Mouse (Mus musculus) midbrain, embryonic 13.5 days (tissue): ENCODE data around the gene Flywch2. TPM values are rescaled to one million over a fixed set of nuclear protein-coding genes. Genes with fewer than 3 reads are reported as not detected.

Experiments used
- ATAC-seq: fragments of 200-750 bp; cut with Nextera tagmentation; 2 replicates; pipeline ENCODE4 v1.8.0; 2017; ENCODE audit warnings: mild to moderate bottlenecking, moderate TSS enrichment, moderate library complexity
- H3K27ac ChIP-seq: fragments of 300-500 bp; sonication (generic); 2 replicates; pipeline ENCODE4 v1.5.1; 2015; ENCODE audit warnings: inconsistent platforms, mild to moderate bottlenecking, moderate library complexity
- H3K27me3 ChIP-seq: fragments of 300-500 bp; sonication (generic); 2 replicates; pipeline ENCODE4 v1.6.1; 2015; ENCODE audit warnings: mild to moderate bottlenecking, inconsistent platforms
- H3K36me3 ChIP-seq: fragments of 300-500 bp; sonication (generic); 2 replicates; pipeline ENCODE4 v1.6.1; 2015; ENCODE audit warnings: mild to moderate bottlenecking, inconsistent platforms
- H3K4me1 ChIP-seq: fragments of 300-500 bp; sonication (generic); replicated peaks from 2 replicates; pipeline ENCODE4 v1.6.1; 2015; ENCODE audit warnings: inconsistent platforms
- H3K4me2 ChIP-seq: fragments of 300-500 bp; sonication (generic); replicated peaks from 2 replicates; pipeline ENCODE4 v1.6.1; 2015; ENCODE audit warnings: moderate library complexity, mild to moderate bottlenecking, inconsistent platforms
- H3K4me3 ChIP-seq: fragments of 300-500 bp; sonication (generic); replicated peaks from 2 replicates; pipeline ENCODE4 v1.5.1; 2015; ENCODE audit warnings: mild to moderate bottlenecking, inconsistent platforms
- H3K9ac ChIP-seq: fragments of 300-500 bp; sonication (generic); replicated peaks from 2 replicates; pipeline ENCODE4 v1.6.1; 2015; ENCODE audit warnings: mild to moderate bottlenecking, inconsistent platforms
- H3K9me3 ChIP-seq: fragments of 300-500 bp; sonication (generic); 2 replicates; pipeline ENCODE4 v1.6.1; 2016; ENCODE audit warnings: mild to moderate bottlenecking, inconsistent platforms
- WGBS: fragments of 180-500 bp; shearing (Covaris S2); methylation state at CpG from one replicate; pipeline ENCODE4 v1.1.7; 2015; 5-methylcytosine and 5-hydroxymethylcytosine counted together
- polyA plus RNA-seq: library from polyadenylated mRNA; unstranded; fragments of >200 nt; fragmentation: Nextera tagmentation; extraction: Ambion mirVana; gene quantifications from 2 replicates; pipeline ENCODE4 v1.2.1, GENCODE M21; 2015

Gene Flywch2
- polyA plus RNA-seq, 1 experiment from 2014 or later, result 63.9 TPM

- WGBS, result 3% methylated on average over 12 of the region's 12 CpGs
- Histone ChIP-seq H3K27me3 (peaks cover 70% of the 10 kb centered on the region), H3K36me3 (peaks cover 11% of the 10 kb centered on the region), H3K4me1 (peaks cover 27% of the 10 kb centered on the region), H3K27ac (no peak overlapping the region), H3K9me3 (no peaks in the 10 kb centered on the region), H3K9ac (no peak overlapping the region), H3K4me2 (peak overlapping the region; percentile 69), H3K4me3 (peak overlapping the region; percentile 36)
- ATAC-seq, result no peak
Observed at GRCm38 (mm10) chr17:23746311-23746710, 39.6 kb downstream of the Flywch2 start.

- Histone ChIP-seq H3K9ac (peak within 1 kb of the TSS; percentile 64), H3K9me3 (no peaks in the 10 kb centered on the region), H3K4me3 (peak within 1 kb of the TSS; percentile 36), H3K36me3 (0 out of 2 replicates have a peak, but pooled peaks cover 3% of the 10 kb centered on the region), H3K27me3 (peaks cover 77% of the 10 kb centered on the region), H3K27ac (no peak within 1 kb of the TSS), H3K4me1 (peaks cover 30% of the 10 kb centered on the region), H3K4me2 (peak within 1 kb of the TSS; percentile 69)
- under 1% methylated on average over 35 of the region's 45 CpGs for WGBS
- peak; percentile 37; the same call in 1 of the 2 replicates for ATAC-seq
Observed at GRCm38 (mm10) chr17:23745301-23746251, 40.3 kb downstream of the Flywch2 start, which contains the start of gene Kremen2. Kremen2 (minus strand) TSS chr17:23745833.

- H3K4me1 ChIP-seq, result peaks cover 33% of the 10 kb centered on the region
- H3K9me3 ChIP-seq, result no peaks in the 10 kb centered on the region
- H3K4me2 ChIP-seq, result peak overlapping the region; percentile 69
- no peak for ATAC-seq
- H3K9ac ChIP-seq, result no peak overlapping the region
- H3K27me3 ChIP-seq, result peaks cover 79% of the 10 kb centered on the region
- H3K36me3 ChIP-seq, result no peaks in the 10 kb centered on the region
- no peak overlapping the region for H3K27ac ChIP-seq
- H3K4me3 ChIP-seq, result peak overlapping the region; percentile 36
- 1% methylated on average over 14 of the region's 14 CpGs for WGBS
Observed at GRCm38 (mm10) chr17:23744651-23745050, 41.2 kb downstream of the Flywch2 start.

GRCm38 (mm10) chr17:23744076-23744475 is 41.8 kb downstream of the Flywch2 start:
- Histone ChIP-seq H3K9me3 (no peaks in the 10 kb centered on the region), H3K27me3 (peaks cover 79% of the 10 kb centered on the region), H3K36me3 (no peaks in the 10 kb centered on the region), H3K4me2 (no peak overlapping the region), H3K9ac (no peak overlapping the region), H3K4me3 (no peak overlapping the region), H3K4me1 (peaks cover 37% of the 10 kb centered on the region), H3K27ac (no peak overlapping the region)
- WGBS, result 21% methylated on average over 8 of the region's 8 CpGs
- ATAC-seq, result no peak

- Histone ChIP-seq H3K4me3 (no peak overlapping the region), H3K36me3 (no peaks in the 10 kb centered on the region), H3K4me2 (no peak overlapping the region), H3K9ac (no peak overlapping the region), H3K27ac (no peak overlapping the region), H3K4me1 (peaks cover 48% of the 10 kb centered on the region), H3K27me3 (peaks cover 74% of the 10 kb centered on the region), H3K9me3 (no peaks in the 10 kb centered on the region)
- ATAC-seq, result no peak
- 60% methylated on average over 12 of the region's 12 CpGs for WGBS
Observed at GRCm38 (mm10) chr17:23742941-23743340, 42.9 kb downstream of the Flywch2 start.

- no peaks in the 10 kb centered on the region for H3K9me3 ChIP-seq
- peak overlapping the region; percentile 22 for H3K4me3 ChIP-seq
- H3K36me3 ChIP-seq, result peaks cover 5% of the 10 kb centered on the region
- no peak overlapping the region for H3K27ac ChIP-seq
- WGBS, result 9% methylated on average over 44 of the region's 44 CpGs
- H3K9ac ChIP-seq, result no peak overlapping the region
- ATAC-seq, result no peak
- H3K4me1 ChIP-seq, result peaks cover 54% of the 10 kb centered on the region
- H3K4me2 ChIP-seq, result peak overlapping the region; percentile 41
- H3K27me3 ChIP-seq, result peaks cover 68% of the 10 kb centered on the region
Observed at GRCm38 (mm10) chr17:23742210-23742793, 43.6 kb downstream of the Flywch2 start.

GRCm38 (mm10) chr17:23741359-23742209 is 44.3 kb downstream of the Flywch2 start:
- Histone ChIP-seq H3K9me3 (no peaks in the 10 kb centered on the region), H3K36me3 (peaks cover 12% of the 10 kb centered on the region), H3K4me1 (peaks cover 55% of the 10 kb centered on the region), H3K9ac (no peak overlapping the region), H3K27ac (no peak overlapping the region), H3K27me3 (peaks cover 62% of the 10 kb centered on the region), H3K4me3 (peak overlapping the region; percentile 22), H3K4me2 (no peak overlapping the region)
- ATAC-seq, result no peak
- WGBS, result 51% methylated on average over 38 of the region's 38 CpGs

GRCm38 (mm10) chr17:23740598-23741021 is 45.3 kb downstream of the Flywch2 start, which contains the start of gene Paqr4:
Paqr4 (minus strand) TSS chr17:23740867.
- peak within 1 kb of the TSS; percentile 80 for H3K4me3 ChIP-seq
- peak within 1 kb of the TSS; percentile 80 for H3K9ac ChIP-seq
- H3K4me2 ChIP-seq, result peak within 1 kb of the TSS; percentile 73
- peaks cover 21% of the 10 kb centered on the region for H3K36me3 ChIP-seq
- no peaks in the 10 kb centered on the region for H3K9me3 ChIP-seq
- peak within 1 kb of the TSS; percentile 88 for H3K27ac ChIP-seq
- no peak; the same call in 1 of the 2 replicates for ATAC-seq
- peaks cover 48% of the 10 kb centered on the region for H3K4me1 ChIP-seq
- 12% methylated on average over 13 of the region's 13 CpGs for WGBS
- peaks cover 52% of the 10 kb centered on the region for H3K27me3 ChIP-seq

GRCm38 (mm10) chr17:23740136-23740584 is 45.7 kb downstream of the Flywch2 start:
- Histone ChIP-seq H3K9me3 (no peaks in the 10 kb centered on the region), H3K36me3 (peaks cover 26% of the 10 kb centered on the region), H3K27ac (peak overlapping the region; percentile 88), H3K4me3 (peak overlapping the region; percentile 80), H3K9ac (peak overlapping the region; percentile 80), H3K27me3 (peaks cover 47% of the 10 kb centered on the region), H3K4me1 (peaks cover 43% of the 10 kb centered on the region), H3K4me2 (peak overlapping the region; percentile 73)
- ATAC-seq, result peak; percentile 84
- 0% methylated on average over 37 of the region's 46 CpGs for WGBS

GRCm38 (mm10) chr17:23739202-23740135 is 46.4 kb downstream of the Flywch2 start:
- under 1% methylated on average over 47 of the region's 48 CpGs for WGBS
- peak; percentile 55 for ATAC-seq
- Histone ChIP-seq H3K9ac (peak overlapping the region; percentile 80), H3K36me3 (peaks cover 32% of the 10 kb centered on the region), H3K27ac (peak overlapping the region; percentile 88), H3K27me3 (peaks cover 40% of the 10 kb centered on the region), H3K9me3 (no peaks in the 10 kb centered on the region), H3K4me2 (peak overlapping the region; percentile 73), H3K4me1 (peaks cover 36% of the 10 kb centered on the region), H3K4me3 (peak overlapping the region; percentile 80)
